Mouse (Mus musculus): ENCODE measurements around the gene Nln. TPM values are rescaled to one million over a fixed set of nuclear protein-coding genes. Genes with fewer than 3 reads are reported as not detected.

The Nln gene
- total and polyA plus RNA-seq, 3 experiments = 15.4 to 229 (median 16.1) TPM

DNA sequence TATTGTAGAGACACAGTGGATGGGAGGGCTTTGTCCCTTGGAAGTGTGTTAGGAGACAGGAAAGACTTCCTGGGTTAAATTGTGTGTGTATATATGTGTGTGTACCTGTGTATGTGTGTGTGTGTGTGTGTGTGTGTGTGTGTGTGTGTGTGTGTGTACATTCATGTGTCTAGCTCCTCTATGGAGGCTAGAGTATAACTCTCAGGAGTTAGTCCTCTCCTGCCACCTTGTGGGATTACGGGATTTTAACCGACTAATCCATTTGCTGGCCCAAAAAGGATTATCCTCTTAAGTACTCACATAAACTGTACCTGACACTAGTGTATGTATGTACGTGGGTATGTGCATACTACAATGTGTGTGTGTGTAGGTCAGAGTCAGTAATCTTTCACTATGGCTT, 60.6 kb downstream of the Nln start:
- TF ChIP-seq POLR2AphosphoS2 (IDR thresholded peaks at IDR 0.05; ENCODE audit: low read length) (no peak), MEF2A (IDR thresholded peaks at IDR 0.05; ENCODE audit: extremely low read depth, insufficient replicate concordance, low read depth, low read length, poor library complexity, severe bottlenecking) (no peak), BHLHE40 (IDR thresholded peaks at IDR 0.05; ENCODE audit: borderline replicate concordance, low read depth, low read length) (no peak), NRF1 (IDR thresholded peaks at IDR 0.05; ENCODE audit: insufficient read depth, low read depth, low read length, poor library complexity, severe bottlenecking) (no peak), CTCF (IDR thresholded peaks at IDR 0.05 in 2 of 3, conservative IDR thresholded peaks at IDR 0.05 in 1 of 3; ENCODE audit: control insufficient read depth in 1 of 3, insufficient read depth in 1 of 3, low read depth in 2 of 3, low read length in 3 of 3, poor library complexity in 1 of 3, severe bottlenecking in 1 of 3) (peak in 1 of 3 experiments; percentile 60; a peak in 2 of 6 replicates), RAD21 (IDR thresholded peaks at IDR 0.05; ENCODE audit: low read depth, low read length) (peak; percentile 74), SIN3A (IDR thresholded peaks at IDR 0.05; ENCODE audit: low read length) (no peak), ZC3H11A (IDR thresholded peaks at IDR 0.05; ENCODE audit: low read depth, low read length) (peak; percentile 70), TAL1 (IDR thresholded peaks at IDR 0.05; ENCODE audit: low read length) (no peak), TBP (IDR thresholded peaks at IDR 0.05; ENCODE audit: low read depth, low read length) (no peak), SMC3 (IDR thresholded peaks at IDR 0.05; ENCODE audit: low read depth, low read length) (peak; percentile 65), USF2 (IDR thresholded peaks at IDR 0.05; ENCODE audit: borderline replicate concordance in 1 of 2, insufficient read depth in 1 of 2, low read depth in 1 of 2, low read length in 2 of 2) (no peak), EP300 (IDR thresholded peaks at IDR 0.05; ENCODE audit: low read depth in 1 of 2, low read length in 2 of 2) (no peak)
- H3K9ac ChIP-seq (ENCODE audit: control insufficient read depth, low read depth, low read length, poor library complexity, severe bottlenecking) = no peak overlapping the region
- no peak overlapping the region for H3K27ac ChIP-seq (ENCODE audit: control insufficient read depth, low read depth, low read length)
- H3K4me3 ChIP-seq (ENCODE audit: control insufficient read depth in 1 of 2, insufficient read depth in 1 of 2, low read depth in 2 of 2, low read length in 2 of 2) = no peak overlapping the region
- no peaks in the 10 kb centered on the region for H3K27me3 ChIP-seq (ENCODE audit: control insufficient read depth in 1 of 2, insufficient read depth in 2 of 2, low read length in 2 of 2)
- peaks cover 0 to 17% of the 10 kb centered on the region in 2 experiments; a peak in 3 of 4 replicates for H3K36me3 ChIP-seq (ENCODE audit: control insufficient read depth in 1 of 2, insufficient read depth in 2 of 2, low read length in 2 of 2)
- H3K4me1 ChIP-seq (ENCODE audit: control insufficient read depth in 1 of 2, insufficient read depth in 2 of 2, low read length in 2 of 2) = peaks cover 16 to 17% of the 10 kb centered on the region in 2 experiments
- no peaks in the 10 kb centered on the region for H3K79me2 ChIP-seq (ENCODE audit: control insufficient read depth, insufficient read depth, low read length, poor library complexity)
- peak; percentile 52 for DNase-seq (ENCODE audit: low read depth, low spot score)
- no peaks in the 10 kb centered on the region for H3K9me3 ChIP-seq (replicated peaks; ENCODE audit: insufficient read depth, low read length)

- Histone ChIP-seq H3K79me2 (ENCODE audit: control insufficient read depth, insufficient read depth, low read length, poor library complexity) (no peaks in the 10 kb centered on the region), H3K9ac (ENCODE audit: control insufficient read depth, low read depth, low read length, poor library complexity, severe bottlenecking) (peak overlapping the region; percentile 35), H3K36me3 (ENCODE audit: control insufficient read depth in 1 of 2, insufficient read depth in 2 of 2, low read length in 2 of 2) (peaks cover 0 to 34% of the 10 kb centered on the region in 2 experiments; a peak in 3 of 4 replicates), H3K27ac (ENCODE audit: control insufficient read depth, low read depth, low read length) (peak overlapping the region; percentile 80), H3K4me3 (ENCODE audit: control insufficient read depth in 1 of 2, insufficient read depth in 1 of 2, low read depth in 2 of 2, low read length in 2 of 2) (peak overlapping the region in 1 of 2 experiments; percentile 2; a peak in 1 of 4 replicates), H3K4me1 (ENCODE audit: control insufficient read depth in 1 of 2, insufficient read depth in 2 of 2, low read length in 2 of 2) (peaks cover 26 to 30% of the 10 kb centered on the region in 2 experiments), H3K9me3 (replicated peaks; ENCODE audit: insufficient read depth, low read length) (no peaks in the 10 kb centered on the region), H3K27me3 (ENCODE audit: control insufficient read depth in 1 of 2, insufficient read depth in 2 of 2, low read length in 2 of 2) (no peaks in the 10 kb centered on the region)
- peak; percentile 87 for DNase-seq (ENCODE audit: low read depth, low spot score)
- TF ChIP-seq MAFK (IDR thresholded peaks at IDR 0.05; ENCODE audit: borderline replicate concordance, low read depth, low read length) (0 out of 2 replicates have a peak, but pooled peaks have one; percentile 33), JUND (IDR thresholded peaks at IDR 0.05; ENCODE audit: low read depth, low read length) (no peak), CHD1 (IDR thresholded peaks at IDR 0.05; ENCODE audit: low read depth, low read length) (no peak; the same call in 1 of the 2 replicates), TAL1 (IDR thresholded peaks at IDR 0.05; ENCODE audit: low read length) (peak; percentile 80), ZKSCAN1 (IDR thresholded peaks at IDR 0.05; ENCODE audit: low read depth, low read length) (peak; percentile 62; the same call in 1 of the 2 replicates), POLR2A (IDR thresholded peaks at IDR 0.05; ENCODE audit: control insufficient read depth in 1 of 2, insufficient read depth in 1 of 2, low read depth in 1 of 2, low read length in 2 of 2, poor library complexity in 1 of 2) (no peak), E2F4 (IDR thresholded peaks at IDR 0.05; ENCODE audit: borderline replicate concordance, low read depth, low read length) (no peak), ZNF384 (IDR thresholded peaks at IDR 0.05; ENCODE audit: low read depth, low read length) (peak; percentile 98), RAD21 (IDR thresholded peaks at IDR 0.05; ENCODE audit: low read depth, low read length) (peak; percentile 66), RCOR1 (IDR thresholded peaks at IDR 0.05; ENCODE audit: low read depth, low read length) (peak; percentile 91), MAZ (IDR thresholded peaks at IDR 0.05; ENCODE audit: low read depth, low read length) (peak; percentile 71; the same call in 1 of the 2 replicates), SIN3A (IDR thresholded peaks at IDR 0.05; ENCODE audit: low read length) (peak; percentile 97), POLR2AphosphoS2 (IDR thresholded peaks at IDR 0.05; ENCODE audit: low read length) (no peak), GATA1 (IDR thresholded peaks at IDR 0.05; ENCODE audit: low read depth, low read length) (peak; percentile 98), UBTF (IDR thresholded peaks at IDR 0.05; ENCODE audit: borderline replicate concordance, insufficient read depth, low read depth, low read length) (no peak), TCF12 (IDR thresholded peaks at IDR 0.05; ENCODE audit: low read depth, low read length) (peak; percentile 90), MAX (IDR thresholded peaks at IDR 0.05; ENCODE audit: low read length) (peak; percentile 80; the same call in 1 of the 2 replicates), SMC3 (IDR thresholded peaks at IDR 0.05; ENCODE audit: low read depth, low read length) (peak; percentile 64), EP300 (IDR thresholded peaks at IDR 0.05; ENCODE audit: low read depth in 1 of 2, low read length in 2 of 2) (peak; percentile 89 to 93), USF1 (IDR thresholded peaks at IDR 0.05; ENCODE audit: low read depth, low read length) (peak; percentile 88), CTCF (IDR thresholded peaks at IDR 0.05 in 2 of 3, conservative IDR thresholded peaks at IDR 0.05 in 1 of 3; ENCODE audit: control insufficient read depth in 1 of 3, insufficient read depth in 1 of 3, low read depth in 2 of 3, low read length in 3 of 3, poor library complexity in 1 of 3, severe bottlenecking in 1 of 3) (peak in 1 of 3 experiments; percentile 51; a peak in 2 of 6 replicates), MYC (IDR thresholded peaks at IDR 0.05; ENCODE audit: low read depth, low read length) (peak; percentile 89), ZC3H11A (IDR thresholded peaks at IDR 0.05; ENCODE audit: low read depth, low read length) (peak; percentile 69)
Observed at GRCm38 (mm10) chr13:104045108-104045507, 64.3 kb downstream of the Nln start.

Data from MEL (cell line).